In the genomic region with DNA sequence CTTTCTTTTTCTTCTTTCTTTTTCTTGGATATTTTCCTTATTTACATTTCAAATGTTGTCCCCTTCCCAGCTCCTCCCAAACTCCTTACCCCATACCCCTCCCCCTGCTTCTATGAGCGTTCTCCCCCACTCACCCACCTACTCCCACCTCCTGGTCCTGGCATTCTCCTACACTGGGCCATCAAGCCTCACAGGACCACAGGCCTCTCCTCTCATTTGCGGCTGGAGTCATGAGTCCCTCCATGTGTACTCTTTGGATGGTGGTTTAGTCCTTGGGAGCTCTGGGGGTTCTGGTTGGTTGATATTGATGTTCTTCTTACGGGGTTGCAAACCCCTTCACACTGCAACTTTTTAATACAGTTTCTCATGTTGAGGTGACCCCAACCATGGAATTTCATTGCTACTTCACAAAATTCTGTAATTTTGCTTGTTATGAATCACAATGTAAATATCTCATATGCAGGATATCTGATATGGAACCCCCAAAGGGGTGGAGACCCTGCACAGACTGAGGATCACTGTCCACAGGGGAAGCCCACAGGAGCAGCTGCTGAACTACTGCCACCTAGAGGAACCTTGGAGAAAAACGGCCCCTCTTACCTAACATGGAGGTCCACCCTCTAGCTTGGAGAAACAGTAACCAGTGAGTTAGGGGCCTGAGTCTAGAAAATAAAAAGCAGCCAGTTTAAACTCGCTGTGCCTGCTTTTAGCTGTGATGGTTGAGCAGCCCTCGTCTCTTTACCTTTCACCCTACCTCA, we compare ENCODE assay signal across 8 mouse cellular contexts. TPM values are rescaled to one million over a fixed set of nuclear protein-coding genes. Genes with fewer than 3 reads are reported as not detected.
DNase-seq lines count a peak whose midpoint lies in the region; ATAC-seq and TF ChIP-seq lines count a peak whose summit lies in the region.

No protein-coding gene starts in this region.

- H3K36me3 ChIP-seq in neural tube, embryonic 15.5 days, result no peaks in the 10 kb centered on the region
- no peaks in the 10 kb centered on the region for H3K36me3 ChIP-seq in heart, embryonic 12.5 days

- H3K9me3 ChIP-seq in neural tube, embryonic 15.5 days (replicated peaks), result no peaks in the 10 kb centered on the region
- H3K9me3 ChIP-seq in heart, embryonic 12.5 days (replicated peaks), result peaks cover 8% of the 10 kb centered on the region; the same call in 1 of the 2 replicates

- no peak overlapping the region for H3K27ac ChIP-seq in gastrocnemius, adult 2 months
- no peak overlapping the region for H3K27ac ChIP-seq in neural tube, embryonic 15.5 days (replicated peaks)
- H3K27ac ChIP-seq in embryonic fibroblast, embryonic 13.5 days (ENCODE audit: insufficient read depth, low read length), result no peak overlapping the region
- H3K27ac ChIP-seq in heart, embryonic 12.5 days (ENCODE audit: poor library complexity, severe bottlenecking), result no peak overlapping the region

- H3K4me3 ChIP-seq in gastrocnemius, adult 2 months, result no peak overlapping the region
- no peak overlapping the region for H3K4me3 ChIP-seq in neural tube, embryonic 15.5 days (replicated peaks)
- H3K4me3 ChIP-seq in embryonic fibroblast, embryonic 13.5 days (ENCODE audit: insufficient read depth, low read length), result no peak overlapping the region
- no peak overlapping the region for H3K4me3 ChIP-seq in heart, embryonic 12.5 days

- TF ChIP-seq POLR2A in embryonic fibroblast, embryonic 13.5 days (IDR thresholded peaks at IDR 0.05; ENCODE audit: low read depth, low read length), result no peak

- peak; percentile 68 for TF ChIP-seq CTCF in gastrocnemius, adult 2 months (IDR thresholded peaks at IDR 0.05)
- peak; percentile 18; the same call in 1 of the 2 replicates for TF ChIP-seq CTCF in embryonic fibroblast, embryonic 13.5 days (IDR thresholded peaks at IDR 0.05; ENCODE audit: borderline replicate concordance, insufficient read depth, low read length)

- WGBS in neural tube, embryonic 15.5 days, result 78% methylated on average over 6 of the region's 6 CpGs
- WGBS in heart, embryonic 12.5 days, result 66% methylated on average over 6 of the region's 6 CpGs

- H3K4me2 ChIP-seq in neural tube, embryonic 15.5 days, result no peak overlapping the region
- H3K4me2 ChIP-seq in heart, embryonic 12.5 days, result no peak overlapping the region

- H3K27me3 ChIP-seq in neural tube, embryonic 15.5 days (replicated peaks), result no peaks in the 10 kb centered on the region
- H3K27me3 ChIP-seq in heart, embryonic 12.5 days (replicated peaks), result no peaks in the 10 kb centered on the region

- DNase-seq in gastrocnemius, adult 2 months, result no peak
- DNase-seq in gastrocnemius, postnatal 10 days, result no peak
- peak; percentile 20 for DNase-seq in neural tube, embryonic 10.5 days (ENCODE audit: extremely low spot score, low spot score)
- DNase-seq in thymus, postnatal 14 days, result peak; percentile 44
- no peak for DNase-seq in urinary bladder, postnatal 25 days (ENCODE audit: low spot score)

- intact Hi-C loops in gastrocnemius, adult 2 months (cut with DNase I), result loop anchor here (5.0 kb wide), 1 partner anchor 55 kb away; a partner anchor contains a TSS

- no peak for ATAC-seq in neural tube, embryonic 15.5 days (ENCODE audit: low FRiP score)
- no peak for ATAC-seq in heart, embryonic 12.5 days (ENCODE audit: insufficient number of reproducible peaks, low FRiP score)

- no peaks in the 10 kb centered on the region for H3K4me1 ChIP-seq in neural tube, embryonic 15.5 days
- no peaks in the 10 kb centered on the region for H3K4me1 ChIP-seq in embryonic fibroblast, embryonic 13.5 days (ENCODE audit: control insufficient read depth, insufficient read depth, low read length)
- H3K4me1 ChIP-seq in heart, embryonic 12.5 days (replicated peaks), result 0 out of 2 replicates have a peak, but pooled peaks cover 3% of the 10 kb centered on the region

- no peak overlapping the region for H3K9ac ChIP-seq in neural tube, embryonic 15.5 days (replicated peaks)
- no peak overlapping the region for H3K9ac ChIP-seq in heart, embryonic 12.5 days

RNA-seq across cellular contexts. Expression of a gene that starts 11.4 kb away (rescaled TPM):
- total RNA-seq in gastrocnemius, adult 2 months (2021), result under 1 TPM in 1 of 2 experiments, not detected in 1; 0.17 TPM
- total RNA-seq in gastrocnemius, postnatal 10 days (2021), result 1 to 10 TPM in 1 of 2 experiments, under 1 TPM in 1; 0.78 to 1.4 TPM
- 5.1 and 5.7 TPM in 2 replicates for polyA plus RNA-seq in neural tube, embryonic 15.5 days (2015; fragmentation: Nextera tagmentation; extraction: Ambion mirVana)
- polyA plus RNA-seq in embryonic fibroblast, embryonic 13.5 days (2011; ENCODE audit: insufficient read length, low read depth, missing spikeins), result 0.13 and 0.35 TPM in 2 replicates
- polyA plus RNA-seq in heart, embryonic 12.5 days (2016; fragmentation: Nextera tagmentation; extraction: Ambion mirVana), result 1.7 and 2.0 TPM in 2 replicates

RNA-seq across cellular contexts. Expression of a gene that starts 17.4 kb away (rescaled TPM):
- total RNA-seq in gastrocnemius, adult 2 months (2021), result 100 to 1,000 TPM; 288 to 531 TPM
- 100 to 1,000 TPM; 248 to 275 TPM for total RNA-seq in gastrocnemius, postnatal 10 days (2021)
- polyA plus RNA-seq in neural tube, embryonic 15.5 days (2015; fragmentation: Nextera tagmentation; extraction: Ambion mirVana), result 59.3 and 68.0 TPM in 2 replicates
- polyA plus RNA-seq in embryonic fibroblast, embryonic 13.5 days (2011; ENCODE audit: insufficient read length, low read depth, missing spikeins), result 54.6 and 62.2 TPM in 2 replicates
- 181 and 188 TPM in 2 replicates for polyA plus RNA-seq in heart, embryonic 12.5 days (2016; fragmentation: Nextera tagmentation; extraction: Ambion mirVana)

RNA-seq across cellular contexts. Expression of a gene that starts 49.0 kb away (rescaled TPM):
- total RNA-seq in gastrocnemius, adult 2 months (2021), result 10 to 100 TPM; 63.7 to 65.2 TPM
- 10 to 100 TPM; 67.0 to 72.3 TPM for total RNA-seq in gastrocnemius, postnatal 10 days (2021)
- 53.7 TPM in 2 replicates for polyA plus RNA-seq in neural tube, embryonic 15.5 days (2015; fragmentation: Nextera tagmentation; extraction: Ambion mirVana)
- 66.8 and 71.9 TPM in 2 replicates for polyA plus RNA-seq in embryonic fibroblast, embryonic 13.5 days (2011; ENCODE audit: insufficient read length, low read depth, missing spikeins)
- polyA plus RNA-seq in heart, embryonic 12.5 days (2016; fragmentation: Nextera tagmentation; extraction: Ambion mirVana), result 51.5 and 52.6 TPM in 2 replicates

RNA-seq across cellular contexts. Expression of a gene that starts 55.9 kb away (rescaled TPM):
- total RNA-seq in gastrocnemius, adult 2 months (2021), result under 1 TPM in 1 of 2 experiments, not detected in 1; 0.10 TPM
- under 1 TPM; 0.16 to 0.25 TPM for total RNA-seq in gastrocnemius, postnatal 10 days (2021)
- 0.13 and 0.29 TPM in 2 replicates for polyA plus RNA-seq in neural tube, embryonic 15.5 days (2015; fragmentation: Nextera tagmentation; extraction: Ambion mirVana)
- 0.27 and 0.32 TPM in 2 replicates for polyA plus RNA-seq in embryonic fibroblast, embryonic 13.5 days (2011; ENCODE audit: insufficient read length, low read depth, missing spikeins)
- polyA plus RNA-seq in heart, embryonic 12.5 days (2016; fragmentation: Nextera tagmentation; extraction: Ambion mirVana), result 0.05 TPM in 1 of 2 replicates, not detected in the other

Comparison
In these comparisons a context has a peak if more than half of its experiments do, and no peak if none do; other contexts are left out.
1. DNase-seq: peak in neural tube, embryonic 10.5 days (single experiment) and thymus, postnatal 14 days (single experiment); none in gastrocnemius, adult 2 months (single experiment), gastrocnemius, postnatal 10 days (single experiment) and urinary bladder, postnatal 25 days (single experiment).